Mouse (Mus musculus): Measurements from ENCODE around the gene Exoc3l4. TPM values are rescaled to one million over a fixed set of nuclear protein-coding genes. Genes with fewer than 3 reads are reported as not detected.

Gene Exoc3l4
- polyA plus RNA-seq, 1 experiment from 2014 or later: 5.7 TPM

GRCm38 (mm10) chr12:111463570-111463969 is 46.8 kb downstream of the Exoc3l4 start:
- WGBS: 69% methylated on average over 7 of the region's 7 CpGs
- Histone ChIP-seq H3K27me3 (ENCODE audit: control insufficient read depth, insufficient read depth, low read length) (no peaks in the 10 kb centered on the region), H3K4me2 (replicated peaks; ENCODE audit: low read depth, low read length) (no peak overlapping the region), H3K9me3 (ENCODE audit: control insufficient read depth, low read depth, low read length) (no peaks in the 10 kb centered on the region), H3K4me1 (ENCODE audit: control insufficient read depth, insufficient read depth, low read length) (no peaks in the 10 kb centered on the region), H3K36me3 (ENCODE audit: control insufficient read depth, insufficient read depth, low read length) (no peaks in the 10 kb centered on the region), H3K27ac (ENCODE audit: low read length) (no peak overlapping the region), H3K9ac (replicated peaks; ENCODE audit: low read depth, low read length) (no peak overlapping the region), H3K4me3 (ENCODE audit: low read depth, low read length) (no peak overlapping the region)
- ATAC-seq (ENCODE audit: insufficient number of reproducible peaks, insufficient read depth, low FRiP score, low read depth): no peak

GRCm38 (mm10) chr12:111466369-111466768 is 49.6 kb downstream of the Exoc3l4 start:
- Histone ChIP-seq H3K27ac (ENCODE audit: low read length) (no peak overlapping the region), H3K4me1 (ENCODE audit: control insufficient read depth, insufficient read depth, low read length) (no peaks in the 10 kb centered on the region), H3K4me3 (ENCODE audit: low read depth, low read length) (no peak overlapping the region), H3K9ac (replicated peaks; ENCODE audit: low read depth, low read length) (no peak overlapping the region), H3K27me3 (ENCODE audit: control insufficient read depth, insufficient read depth, low read length) (no peaks in the 10 kb centered on the region; the same call in 1 of the 2 replicates), H3K9me3 (ENCODE audit: control insufficient read depth, low read depth, low read length) (no peaks in the 10 kb centered on the region), H3K4me2 (replicated peaks; ENCODE audit: low read depth, low read length) (no peak overlapping the region), H3K36me3 (ENCODE audit: control insufficient read depth, insufficient read depth, low read length) (no peaks in the 10 kb centered on the region)
- WGBS: 90% methylated on average over 3 of the region's 3 CpGs
- ATAC-seq (ENCODE audit: insufficient number of reproducible peaks, insufficient read depth, low FRiP score, low read depth): no peak

GRCm38 (mm10) chr12:111468206-111468605 is 51.4 kb downstream of the Exoc3l4 start:
- Histone ChIP-seq H3K4me3 (ENCODE audit: low read depth, low read length) (no peak overlapping the region), H3K9me3 (ENCODE audit: control insufficient read depth, low read depth, low read length) (no peaks in the 10 kb centered on the region), H3K36me3 (ENCODE audit: control insufficient read depth, insufficient read depth, low read length) (no peaks in the 10 kb centered on the region), H3K4me1 (ENCODE audit: control insufficient read depth, insufficient read depth, low read length) (no peaks in the 10 kb centered on the region), H3K27me3 (ENCODE audit: control insufficient read depth, insufficient read depth, low read length) (no peaks in the 10 kb centered on the region; the same call in 1 of the 2 replicates), H3K9ac (replicated peaks; ENCODE audit: low read depth, low read length) (no peak overlapping the region), H3K4me2 (replicated peaks; ENCODE audit: low read depth, low read length) (no peak overlapping the region), H3K27ac (ENCODE audit: low read length) (no peak overlapping the region)
- ATAC-seq (ENCODE audit: insufficient number of reproducible peaks, insufficient read depth, low FRiP score, low read depth): no peak
- WGBS: 78% methylated on average over 7 of the region's 7 CpGs

- no peaks in the 10 kb centered on the region for H3K36me3 ChIP-seq (ENCODE audit: control insufficient read depth, insufficient read depth, low read length)
- ATAC-seq (ENCODE audit: insufficient number of reproducible peaks, insufficient read depth, low FRiP score, low read depth): no peak
- WGBS: 5% methylated on average over 8 of the region's 8 CpGs
Measured at GRCm38 (mm10) chr12:111469507-111469906, 52.7 kb downstream of the Exoc3l4 start.

GRCm38 (mm10) chr12:111471119-111471518 is 54.3 kb downstream of the Exoc3l4 start:
- Histone ChIP-seq H3K36me3 (ENCODE audit: control insufficient read depth, insufficient read depth, low read length) (no peaks in the 10 kb centered on the region), H3K9ac (replicated peaks; ENCODE audit: low read depth, low read length) (no peak overlapping the region), H3K4me2 (replicated peaks; ENCODE audit: low read depth, low read length) (no peak overlapping the region), H3K27me3 (ENCODE audit: control insufficient read depth, insufficient read depth, low read length) (no peaks in the 10 kb centered on the region; the same call in 1 of the 2 replicates), H3K9me3 (ENCODE audit: control insufficient read depth, low read depth, low read length) (no peaks in the 10 kb centered on the region), H3K4me1 (ENCODE audit: control insufficient read depth, insufficient read depth, low read length) (no peaks in the 10 kb centered on the region; the same call in 1 of the 2 replicates), H3K27ac (ENCODE audit: low read length) (no peak overlapping the region), H3K4me3 (ENCODE audit: low read depth, low read length) (no peak overlapping the region)
- no peak for ATAC-seq (ENCODE audit: insufficient number of reproducible peaks, insufficient read depth, low FRiP score, low read depth)
- WGBS: 47% methylated on average over 1 of the region's 1 CpGs

More at GRCm38 (mm10) chr12:111469507-111469906, 52.7 kb downstream of the Exoc3l4 start:
- Histone ChIP-seq H3K4me2 (replicated peaks; ENCODE audit: low read depth, low read length) (no peak overlapping the region), H3K27me3 (ENCODE audit: control insufficient read depth, insufficient read depth, low read length) (no peaks in the 10 kb centered on the region; the same call in 1 of the 2 replicates), H3K27ac (ENCODE audit: low read length) (no peak overlapping the region), H3K9ac (replicated peaks; ENCODE audit: low read depth, low read length) (no peak overlapping the region), H3K4me1 (ENCODE audit: control insufficient read depth, insufficient read depth, low read length) (no peaks in the 10 kb centered on the region; the same call in 1 of the 2 replicates), H3K9me3 (ENCODE audit: control insufficient read depth, low read depth, low read length) (no peaks in the 10 kb centered on the region), H3K4me3 (ENCODE audit: low read depth, low read length) (no peak overlapping the region)

- H3K27ac ChIP-seq (ENCODE audit: low read length): no peak overlapping the region
- no peaks in the 10 kb centered on the region; the same call in 1 of the 2 replicates for H3K27me3 ChIP-seq (ENCODE audit: control insufficient read depth, insufficient read depth, low read length)
- no peaks in the 10 kb centered on the region for H3K9me3 ChIP-seq (ENCODE audit: control insufficient read depth, low read depth, low read length)
- H3K4me3 ChIP-seq (ENCODE audit: low read depth, low read length): no peak overlapping the region
- no peaks in the 10 kb centered on the region for H3K36me3 ChIP-seq (ENCODE audit: control insufficient read depth, insufficient read depth, low read length)
- H3K4me2 ChIP-seq (replicated peaks; ENCODE audit: low read depth, low read length): no peak overlapping the region
- H3K4me1 ChIP-seq (ENCODE audit: control insufficient read depth, insufficient read depth, low read length): no peaks in the 10 kb centered on the region; the same call in 1 of the 2 replicates
- WGBS: 67% methylated on average over 3 of the region's 3 CpGs
- ATAC-seq (ENCODE audit: insufficient number of reproducible peaks, insufficient read depth, low FRiP score, low read depth): no peak
- H3K9ac ChIP-seq (replicated peaks; ENCODE audit: low read depth, low read length): no peak overlapping the region
Measured at GRCm38 (mm10) chr12:111471721-111472120, 54.9 kb downstream of the Exoc3l4 start.

GRCm38 (mm10) chr12:111472886-111473285 is 56.1 kb downstream of the Exoc3l4 start:
- 75% methylated on average over 5 of the region's 5 CpGs for WGBS
- no peak overlapping the region for H3K4me3 ChIP-seq (ENCODE audit: low read depth, low read length)
- H3K36me3 ChIP-seq (ENCODE audit: control insufficient read depth, insufficient read depth, low read length): no peaks in the 10 kb centered on the region
- H3K27ac ChIP-seq (ENCODE audit: low read length): no peak overlapping the region
- no peaks in the 10 kb centered on the region; the same call in 1 of the 2 replicates for H3K27me3 ChIP-seq (ENCODE audit: control insufficient read depth, insufficient read depth, low read length)
- H3K4me1 ChIP-seq (ENCODE audit: control insufficient read depth, insufficient read depth, low read length): no peaks in the 10 kb centered on the region; the same call in 1 of the 2 replicates
- no peak overlapping the region for H3K9ac ChIP-seq (replicated peaks; ENCODE audit: low read depth, low read length)
- H3K4me2 ChIP-seq (replicated peaks; ENCODE audit: low read depth, low read length): no peak overlapping the region
- no peak for ATAC-seq (ENCODE audit: insufficient number of reproducible peaks, insufficient read depth, low FRiP score, low read depth)
- no peaks in the 10 kb centered on the region for H3K9me3 ChIP-seq (ENCODE audit: control insufficient read depth, low read depth, low read length)

GRCm38 (mm10) chr12:111474384-111474783 is 57.6 kb downstream of the Exoc3l4 start:
- no peaks in the 10 kb centered on the region; the same call in 1 of the 2 replicates for H3K4me1 ChIP-seq (ENCODE audit: control insufficient read depth, insufficient read depth, low read length)
- H3K9ac ChIP-seq (replicated peaks; ENCODE audit: low read depth, low read length): no peak overlapping the region
- no peak overlapping the region for H3K4me2 ChIP-seq (replicated peaks; ENCODE audit: low read depth, low read length)
- H3K36me3 ChIP-seq (ENCODE audit: control insufficient read depth, insufficient read depth, low read length): no peaks in the 10 kb centered on the region
- no peak overlapping the region for H3K27ac ChIP-seq (ENCODE audit: low read length)
- no peak overlapping the region for H3K4me3 ChIP-seq (ENCODE audit: low read depth, low read length)
- ATAC-seq (ENCODE audit: insufficient number of reproducible peaks, insufficient read depth, low FRiP score, low read depth): no peak
- no peaks in the 10 kb centered on the region; the same call in 1 of the 2 replicates for H3K27me3 ChIP-seq (ENCODE audit: control insufficient read depth, insufficient read depth, low read length)
- H3K9me3 ChIP-seq (ENCODE audit: control insufficient read depth, low read depth, low read length): no peaks in the 10 kb centered on the region
- WGBS: 94% methylated on average over 3 of the region's 3 CpGs

Measured in stomach, embryonic 14.5 days (tissue).